Mouse (Mus musculus) stomach, embryonic 16.5 days (tissue): ENCODE results near the gene Lcmt1. TPM values are rescaled to one million over a fixed set of nuclear protein-coding genes. Genes with fewer than 3 reads are reported as not detected.

Experiments
- ATAC-seq: fragments of 200-750 bp; cut with Nextera tagmentation; 2 replicates; pipeline ENCODE4 v1.8.0; 2017; ENCODE audit warnings: moderate number of reproducible peaks, moderate TSS enrichment; ENCODE audit not compliant: insufficient read depth, low FRiP score
- H3K27ac ChIP-seq: fragments of 300-500 bp; sonication (generic); 2 replicates; pipeline ENCODE4 v1.5.1; 2014; ENCODE audit warnings: low read length
- H3K27me3 ChIP-seq: fragments of 300-500 bp; sonication (generic); 2 replicates; pipeline ENCODE4 v1.6.1; 2014; ENCODE audit warnings: low read length, control low read depth, mixed read lengths; ENCODE audit not compliant: control insufficient read depth, insufficient read depth
- H3K36me3 ChIP-seq: fragments of 300-500 bp; sonication (generic); 2 replicates; pipeline ENCODE4 v1.6.1; 2014; ENCODE audit warnings: low read length; ENCODE audit not compliant: control insufficient read depth, insufficient read depth
- H3K4me1 ChIP-seq: fragments of 300-500 bp; sonication (generic); 2 replicates; pipeline ENCODE4 v1.6.1; 2014; ENCODE audit warnings: low read length, control low read depth, mixed read lengths; ENCODE audit not compliant: control insufficient read depth, insufficient read depth
- H3K4me2 ChIP-seq: fragments of 300-500 bp; sonication (generic); 2 replicates; pipeline ENCODE4 v1.6.1; 2014; ENCODE audit warnings: low read depth, low read length, mixed read lengths
- H3K4me3 ChIP-seq: fragments of 300-500 bp; sonication (generic); replicated peaks from 2 replicates; pipeline ENCODE4 v1.5.1; 2014; ENCODE audit warnings: mild to moderate bottlenecking, low read length
- H3K9ac ChIP-seq: fragments of 300-500 bp; sonication (generic); 2 replicates; pipeline ENCODE4 v1.6.1; 2014; ENCODE audit warnings: low read length
- H3K9me3 ChIP-seq: fragments of 300-500 bp; sonication (generic); replicated peaks from 2 replicates; pipeline ENCODE4 v1.6.1; 2016; ENCODE audit warnings: low read length, control low read depth; ENCODE audit not compliant: control insufficient read depth
- WGBS: fragments of 180-500 bp; shearing (Covaris S2); extraction: QIAGEN DNeasy Blood & Tissue Kit; methylation state at CpG from one replicate; pipeline ENCODE4 v1.1.7; 2014; 5-methylcytosine and 5-hydroxymethylcytosine counted together
- polyA plus RNA-seq: library from polyadenylated mRNA; unstranded; fragments of >200 nt; fragmentation: Nextera tagmentation; extraction: Ambion mirVana; gene quantifications from 2 replicates; pipeline ENCODE4 v1.2.1, GENCODE M21; 2015

Gene Lcmt1
- polyA plus RNA-seq, 1 experiment from 2014 or later, result 40.3 TPM

GRCm38 (mm10) chr7:123424281-123424680 is 54.7 kb downstream of the Lcmt1 start:
- Histone ChIP-seq H3K4me3 (no peak overlapping the region), H3K9ac (no peak overlapping the region), H3K4me1 (peaks cover 4% of the 10 kb centered on the region; the same call in 1 of the 2 replicates), H3K27me3 (no peaks in the 10 kb centered on the region), H3K4me2 (no peak overlapping the region), H3K36me3 (no peaks in the 10 kb centered on the region), H3K9me3 (no peaks in the 10 kb centered on the region), H3K27ac (no peak overlapping the region)
- ATAC-seq, result no peak
- WGBS, result 91% methylated on average over 6 of the region's 6 CpGs

DNA sequence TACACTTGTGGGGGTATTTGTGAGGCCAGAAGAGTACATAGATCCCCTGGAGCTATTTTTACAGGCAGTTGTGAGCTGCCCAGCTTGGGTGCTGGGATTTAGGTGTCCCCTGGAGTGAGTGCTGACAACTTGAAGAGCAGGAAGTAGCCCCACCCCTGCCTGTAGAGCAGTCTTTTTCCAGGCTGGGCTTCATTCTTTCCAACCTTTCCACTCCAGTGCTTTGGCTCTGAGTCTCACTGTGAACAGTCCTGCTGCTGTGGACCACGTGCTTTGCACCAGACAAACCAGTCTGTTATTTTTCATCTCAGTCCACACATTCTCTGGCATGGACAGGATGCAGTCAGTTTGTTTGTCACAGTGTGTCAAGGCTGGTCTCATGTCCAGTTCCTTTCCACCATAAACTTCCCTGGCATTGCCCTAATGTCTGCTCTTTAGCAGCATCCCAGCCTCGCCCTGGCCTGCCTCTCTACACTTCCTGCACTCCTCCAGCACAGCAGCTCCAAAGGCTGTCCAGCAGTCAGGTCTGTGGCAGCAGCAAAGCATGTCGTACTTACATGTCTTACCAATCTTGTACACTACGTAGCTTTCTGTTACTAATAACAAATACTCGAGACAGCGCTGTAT is 55.7 kb downstream of the Lcmt1 start:
- no peaks in the 10 kb centered on the region for H3K9me3 ChIP-seq
- H3K4me2 ChIP-seq, result no peak overlapping the region
- ATAC-seq, result no peak
- WGBS, result 87% methylated on average over 6 of the region's 6 CpGs
- no peaks in the 10 kb centered on the region for H3K27me3 ChIP-seq
- no peaks in the 10 kb centered on the region for H3K36me3 ChIP-seq
- no peak overlapping the region for H3K4me3 ChIP-seq
- no peak overlapping the region for H3K9ac ChIP-seq
- peaks cover 8% of the 10 kb centered on the region for H3K4me1 ChIP-seq
- no peak overlapping the region for H3K27ac ChIP-seq

DNA sequence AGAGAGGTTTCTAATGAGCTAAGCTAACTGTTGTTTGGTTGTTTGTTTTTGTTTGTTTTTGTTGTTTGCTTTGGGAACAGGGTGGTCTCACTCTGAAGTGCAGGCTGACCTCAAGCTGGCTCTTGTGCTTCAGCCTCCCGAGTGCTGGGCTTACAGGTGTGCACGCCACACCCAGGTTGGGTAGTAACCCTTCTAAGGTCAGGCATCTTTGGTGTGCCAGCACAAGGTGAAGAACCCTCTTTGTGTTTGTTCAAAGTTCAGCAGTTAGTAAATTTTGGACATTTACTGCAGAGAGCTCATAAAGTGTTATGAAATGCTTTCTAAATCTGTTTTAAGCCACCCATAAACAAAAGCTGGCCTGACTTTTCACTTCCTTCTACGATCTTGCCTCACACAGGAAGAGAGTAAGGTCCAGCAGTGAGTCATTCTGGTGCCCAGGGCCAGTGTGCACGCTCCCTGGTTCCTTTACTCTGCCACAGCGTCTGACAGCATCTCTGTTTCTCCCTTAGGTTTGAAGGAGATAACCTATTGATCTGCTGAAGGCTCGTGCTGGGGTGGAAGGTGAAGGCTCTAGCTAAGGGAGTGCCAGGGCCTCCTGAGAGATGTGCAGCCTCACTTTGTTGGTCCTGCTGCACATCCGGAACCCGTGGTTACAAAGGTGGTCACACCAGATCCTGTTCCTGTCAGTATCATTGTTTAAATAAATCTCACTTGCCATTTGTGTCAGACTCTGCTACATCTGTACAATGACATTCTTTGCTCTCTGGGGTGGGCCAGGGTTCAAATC is 60.2 kb downstream of the Lcmt1 start:
- H3K9ac ChIP-seq, result no peak overlapping the region
- WGBS, result 54% methylated on average over 8 of the region's 8 CpGs
- H3K27ac ChIP-seq, result peak overlapping the region; percentile 11; the same call in 1 of the 2 replicates
- no peaks in the 10 kb centered on the region for H3K9me3 ChIP-seq
- no peak overlapping the region for H3K4me3 ChIP-seq
- no peaks in the 10 kb centered on the region for H3K27me3 ChIP-seq
- peaks cover 8% of the 10 kb centered on the region for H3K4me1 ChIP-seq
- H3K36me3 ChIP-seq, result no peaks in the 10 kb centered on the region
- ATAC-seq, result peak; percentile 76; the same call in 1 of the 2 replicates
- no peak overlapping the region for H3K4me2 ChIP-seq

DNA sequence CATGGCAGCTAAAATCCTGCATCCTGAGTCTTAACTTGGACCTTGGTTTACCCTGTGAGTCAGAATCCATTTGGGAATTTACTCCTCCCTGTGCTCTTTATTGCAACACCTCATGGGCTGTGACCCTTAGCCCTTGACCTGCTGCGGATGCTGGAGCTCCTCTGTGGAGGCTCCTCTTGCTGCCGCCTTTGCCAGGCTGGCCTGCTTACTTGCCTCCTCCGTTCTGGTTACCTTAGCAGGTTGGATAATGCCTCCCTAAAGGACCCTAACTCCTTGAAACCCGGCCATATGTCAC is 60.8 kb downstream of the Lcmt1 start:
- no peaks in the 10 kb centered on the region for H3K9me3 ChIP-seq
- WGBS, result 75% methylated on average over 4 of the region's 4 CpGs

DNA sequence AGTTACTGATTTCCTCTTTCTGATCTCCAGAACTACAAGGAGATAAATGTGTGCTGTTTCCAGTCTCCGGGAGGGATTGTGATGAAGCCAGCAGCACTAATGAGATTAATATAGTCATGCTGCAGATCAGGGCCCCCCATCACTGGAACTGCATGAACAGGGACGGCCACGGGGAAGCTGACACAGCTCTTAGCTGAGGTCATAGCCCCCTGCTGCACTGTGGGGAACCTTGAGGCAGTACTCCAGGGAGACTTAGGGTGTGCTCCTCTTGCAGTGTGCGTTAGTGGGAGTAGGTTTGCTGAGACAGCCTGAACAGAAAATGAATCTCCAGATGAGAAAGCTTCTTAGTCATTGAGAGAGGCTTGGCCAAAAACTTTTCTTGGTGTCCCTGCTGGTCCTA is 61.6 kb downstream of the Lcmt1 start:
- Histone ChIP-seq H3K27me3 (no peaks in the 10 kb centered on the region), H3K9ac (no peak overlapping the region), H3K9me3 (no peaks in the 10 kb centered on the region), H3K27ac (no peak overlapping the region), H3K4me3 (no peak overlapping the region), H3K36me3 (no peaks in the 10 kb centered on the region), H3K4me1 (peaks cover 8% of the 10 kb centered on the region), H3K4me2 (no peak overlapping the region)
- ATAC-seq, result no peak
- 67% methylated on average over 4 of the region's 4 CpGs for WGBS

More for the DNA sequence above, 60.8 kb downstream of the Lcmt1 start:
- ATAC-seq, result no peak
- no peak overlapping the region for H3K9ac ChIP-seq
- H3K27me3 ChIP-seq, result no peaks in the 10 kb centered on the region
- H3K4me2 ChIP-seq, result no peak overlapping the region
- no peak overlapping the region for H3K27ac ChIP-seq
- no peak overlapping the region for H3K4me3 ChIP-seq
- peaks cover 8% of the 10 kb centered on the region for H3K4me1 ChIP-seq
- no peaks in the 10 kb centered on the region for H3K36me3 ChIP-seq

DNA sequence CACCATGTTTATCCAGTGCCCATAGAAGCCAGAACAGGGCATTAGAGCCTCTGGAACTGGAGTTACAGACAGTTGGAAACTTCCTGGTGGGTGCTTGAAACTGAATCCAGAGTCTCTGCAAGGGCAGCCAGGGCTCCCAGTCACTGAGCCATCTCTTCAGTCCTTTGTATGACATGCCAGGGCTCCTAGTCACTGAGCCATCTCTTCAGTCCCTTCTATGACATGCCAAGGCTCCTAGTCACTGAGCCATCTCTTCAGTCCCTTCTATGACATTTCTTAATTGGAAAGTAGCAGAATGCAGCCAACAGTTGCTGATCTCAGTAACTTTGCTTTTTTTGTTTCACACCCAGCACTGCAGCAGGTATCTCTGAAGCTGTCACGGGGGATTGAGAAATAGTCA is 72.5 kb downstream of the Lcmt1 start:
- Histone ChIP-seq H3K27me3 (no peaks in the 10 kb centered on the region), H3K36me3 (no peaks in the 10 kb centered on the region), H3K27ac (no peak overlapping the region), H3K4me1 (no peaks in the 10 kb centered on the region), H3K4me3 (no peak overlapping the region), H3K9me3 (no peaks in the 10 kb centered on the region), H3K9ac (no peak overlapping the region), H3K4me2 (no peak overlapping the region)
- WGBS, result 66% methylated on average over 1 of the region's 1 CpGs
- ATAC-seq, result no peak

GRCm38 (mm10) chr7:123448794-123449193 is 79.2 kb downstream of the Lcmt1 start:
- no peak for ATAC-seq
- Histone ChIP-seq H3K4me1 (no peaks in the 10 kb centered on the region), H3K4me3 (no peak overlapping the region), H3K27me3 (no peaks in the 10 kb centered on the region), H3K36me3 (no peaks in the 10 kb centered on the region), H3K9me3 (no peaks in the 10 kb centered on the region), H3K4me2 (no peak overlapping the region), H3K27ac (no peak overlapping the region), H3K9ac (no peak overlapping the region)
- 83% methylated on average over 2 of the region's 2 CpGs for WGBS

- 66% methylated on average over 10 of the region's 10 CpGs for WGBS
- ATAC-seq, result no peak
- no peaks in the 10 kb centered on the region for H3K9me3 ChIP-seq
- no peak overlapping the region for H3K4me2 ChIP-seq
- no peak overlapping the region for H3K9ac ChIP-seq
- H3K4me3 ChIP-seq, result no peak overlapping the region
- H3K27me3 ChIP-seq, result no peaks in the 10 kb centered on the region
- no peaks in the 10 kb centered on the region for H3K4me1 ChIP-seq
- H3K36me3 ChIP-seq, result no peaks in the 10 kb centered on the region
- H3K27ac ChIP-seq, result no peak overlapping the region
Observed at GRCm38 (mm10) chr7:123449676-123450075, 80.1 kb downstream of the Lcmt1 start.

- H3K36me3 ChIP-seq, result no peaks in the 10 kb centered on the region
- 85% methylated on average over 2 of the region's 2 CpGs for WGBS
- H3K27me3 ChIP-seq, result no peaks in the 10 kb centered on the region
- H3K9ac ChIP-seq, result no peak overlapping the region
- H3K4me1 ChIP-seq, result no peaks in the 10 kb centered on the region
- no peak for ATAC-seq
- no peak overlapping the region for H3K27ac ChIP-seq
- no peak overlapping the region for H3K4me2 ChIP-seq
- H3K4me3 ChIP-seq, result no peak overlapping the region
- H3K9me3 ChIP-seq, result no peaks in the 10 kb centered on the region
Observed at GRCm38 (mm10) chr7:123450515-123450914, 80.9 kb downstream of the Lcmt1 start.
